Mouse (Mus musculus) stomach, postnatal 0 days (tissue): ENCODE measurements around the gene Xylb. TPM values are rescaled to one million over a fixed set of nuclear protein-coding genes. Genes with fewer than 3 reads are reported as not detected.
A peak's percentile ranks its signal among the peaks of the same experiment; 100 is the strongest.

Experiments
- ATAC-seq: fragments of 200-750 bp; cut with Nextera tagmentation; 2 replicates; pipeline ENCODE4 v1.8.0; 2017; ENCODE audit not compliant: low FRiP score, low TSS enrichment
- DNase-seq: peaks from one replicate; pipeline ENCODE4 v3.0.0-alpha.2; 2016; ENCODE audit warnings: low spot score
- H3K27ac ChIP-seq: fragments of 300-500 bp; sonication (generic); replicated peaks from 2 replicates; pipeline ENCODE4 v1.5.1; 2014; ENCODE audit warnings: mild to moderate bottlenecking, control low read depth
- H3K27me3 ChIP-seq: fragments of 300-500 bp; sonication (generic); 2 replicates; pipeline ENCODE4 v1.6.1; 2014; ENCODE audit warnings: low read length; ENCODE audit not compliant: control insufficient read depth, insufficient read depth
- H3K36me3 ChIP-seq: fragments of 300-500 bp; sonication (generic); 2 replicates; pipeline ENCODE4 v1.6.1; 2014; ENCODE audit warnings: low read length, mixed read lengths; ENCODE audit not compliant: control insufficient read depth, insufficient read depth
- H3K4me1 ChIP-seq: fragments of 300-500 bp; sonication (generic); replicated peaks from 2 replicates; pipeline ENCODE4 v1.6.1; 2014; ENCODE audit warnings: antibody characterized with exemption; ENCODE audit not compliant: control insufficient read depth, insufficient read depth
- H3K4me2 ChIP-seq: fragments of 300-500 bp; sonication (generic); replicated peaks from 2 replicates; pipeline ENCODE4 v1.6.1; 2014; ENCODE audit warnings: low read depth, mild to moderate bottlenecking, control low read depth, moderate library complexity
- H3K4me3 ChIP-seq: fragments of 300-500 bp; sonication (generic); 2 replicates; pipeline ENCODE4 v1.5.1; 2014; ENCODE audit warnings: low read depth, low read length, control low read depth
- H3K9ac ChIP-seq: fragments of 300-500 bp; sonication (generic); 2 replicates; pipeline ENCODE4 v1.6.1; 2014; ENCODE audit warnings: mild to moderate bottlenecking, low read length, control low read depth, mixed read lengths
- H3K9me3 ChIP-seq: fragments of 300-500 bp; sonication (generic); 2 replicates; pipeline ENCODE4 v1.6.1; 2016; ENCODE audit warnings: low read length; ENCODE audit not compliant: control insufficient read depth
- CTCF ChIP-seq: IDR thresholded peaks from 2 replicates; pipeline ENCODE4 v1.5.1; 2016; ENCODE audit warnings: antibody characterized with exemption, low read depth, mild to moderate bottlenecking, moderate library complexity
- EP300 ChIP-seq: optimal IDR thresholded peaks from 2 replicates; pipeline ENCODE3; 2016; ENCODE audit warnings: antibody characterized with exemption
- WGBS: fragments of 180-500 bp; shearing (Covaris S2); extraction: QIAGEN DNeasy Blood & Tissue Kit; methylation state at CpG from one replicate; pipeline ENCODE4 v1.1.7; 2014; 5-methylcytosine and 5-hydroxymethylcytosine counted together
- polyA plus RNA-seq: library from polyadenylated mRNA; unstranded; fragments of >200 nt; fragmentation: Nextera tagmentation; extraction: Ambion mirVana; gene quantifications from 2 replicates; pipeline ENCODE4 v1.2.1, GENCODE M21; 2015

Xylb gene
- polyA plus RNA-seq, 1 experiment from 2014 or later, result 3.2 TPM

GRCm38 (mm10) chr9:119425217-119425975, 68.2 kb downstream of the Xylb start:
- Histone ChIP-seq H3K4me3 (no peak overlapping the region), H3K4me1 (peaks cover 13% of the 10 kb centered on the region), H3K27ac (peak overlapping the region; percentile 77), H3K36me3 (peaks cover 2% of the 10 kb centered on the region; the same call in 1 of the 2 replicates), H3K4me2 (no peak overlapping the region), H3K9ac (peak overlapping the region; percentile 38; the same call in 1 of the 2 replicates), H3K9me3 (no peaks in the 10 kb centered on the region), H3K27me3 (no peaks in the 10 kb centered on the region)
- 22% methylated on average over 7 of the region's 7 CpGs for WGBS
- TF ChIP-seq CTCF (no peak), EP300 (no peak)
- ATAC-seq, result peak; percentile 94
- DNase-seq, result peak; percentile 83

GRCm38 (mm10) chr9:119425976-119426415, 68.8 kb downstream of the Xylb start:
- H3K9me3 ChIP-seq, result no peaks in the 10 kb centered on the region

GRCm38 (mm10) chr9:119426483-119426882, 69.3 kb downstream of the Xylb start:
- Histone ChIP-seq H3K4me3 (no peak overlapping the region), H3K4me2 (no peak overlapping the region), H3K27ac (0 out of 2 replicates have a peak overlapping the region, but pooled peaks have one; percentile 2), H3K4me1 (peaks cover 13% of the 10 kb centered on the region), H3K27me3 (no peaks in the 10 kb centered on the region), H3K9ac (no peak overlapping the region), H3K9me3 (no peaks in the 10 kb centered on the region), H3K36me3 (peaks cover 2% of the 10 kb centered on the region; the same call in 1 of the 2 replicates)
- 39% methylated on average over 7 of the region's 7 CpGs for WGBS
- DNase-seq (peak; percentile 86), ATAC-seq (peak; percentile 41)
- no peak for TF ChIP-seq CTCF
- TF ChIP-seq EP300, result no peak

More at GRCm38 (mm10) chr9:119425976-119426415, 68.8 kb downstream of the Xylb start:
- Histone ChIP-seq H3K27ac (peak overlapping the region; percentile 77; the same call in 1 of the 2 replicates), H3K27me3 (no peaks in the 10 kb centered on the region), H3K36me3 (peaks cover 2% of the 10 kb centered on the region; the same call in 1 of the 2 replicates), H3K4me2 (no peak overlapping the region), H3K4me3 (no peak overlapping the region), H3K9ac (peak overlapping the region; percentile 18; the same call in 1 of the 2 replicates), H3K4me1 (peaks cover 13% of the 10 kb centered on the region)
- 70% methylated on average over 13 of the region's 13 CpGs for WGBS
- TF ChIP-seq EP300, result no peak
- no peak for TF ChIP-seq CTCF
- ATAC-seq (no peak), DNase-seq (no peak)

GRCm38 (mm10) chr9:119430311-119430710, 73.1 kb downstream of the Xylb start:
- Histone ChIP-seq H3K27ac (no peak overlapping the region), H3K4me2 (no peak overlapping the region), H3K4me1 (peaks cover 7% of the 10 kb centered on the region), H3K9ac (no peak overlapping the region), H3K4me3 (no peak overlapping the region), H3K9me3 (no peaks in the 10 kb centered on the region), H3K27me3 (no peaks in the 10 kb centered on the region), H3K36me3 (peaks cover 10% of the 10 kb centered on the region; the same call in 1 of the 2 replicates)
- TF ChIP-seq CTCF (peak; percentile 97), EP300 (no peak)
- 47% methylated on average over 7 of the region's 7 CpGs for WGBS
- DNase-seq, result peak; percentile 88
- peak; percentile 79 for ATAC-seq

- Histone ChIP-seq H3K4me3 (no peak overlapping the region), H3K36me3 (peaks cover 8% of the 10 kb centered on the region; the same call in 1 of the 2 replicates), H3K9ac (no peak overlapping the region), H3K27ac (no peak overlapping the region), H3K27me3 (no peaks in the 10 kb centered on the region), H3K4me1 (no peaks in the 10 kb centered on the region), H3K9me3 (no peaks in the 10 kb centered on the region), H3K4me2 (no peak overlapping the region)
- DNase-seq (no peak), ATAC-seq (no peak)
- no peak for TF ChIP-seq EP300
- TF ChIP-seq CTCF, result no peak
- 72% methylated on average over 2 of the region's 2 CpGs for WGBS
Measured at GRCm38 (mm10) chr9:119435855-119436254, 78.7 kb downstream of the Xylb start.

GRCm38 (mm10) chr9:119438065-119438464, 80.9 kb downstream of the Xylb start:
- 87% methylated on average over 12 of the region's 12 CpGs for WGBS
- Histone ChIP-seq H3K4me2 (no peak overlapping the region), H3K9ac (no peak overlapping the region), H3K36me3 (peaks cover 8% of the 10 kb centered on the region; the same call in 1 of the 2 replicates), H3K9me3 (no peaks in the 10 kb centered on the region), H3K27ac (no peak overlapping the region), H3K4me1 (no peaks in the 10 kb centered on the region), H3K4me3 (no peak overlapping the region), H3K27me3 (no peaks in the 10 kb centered on the region)
- DNase-seq, result no peak
- ATAC-seq, result no peak
- TF ChIP-seq CTCF, result no peak
- no peak for TF ChIP-seq EP300
